Mouse (Mus musculus) c-Kit-positive CD71-positive TER-119-positive erythroid progenitor cells, embryonic 14.5 days (primary cell): ENCODE measurements around the gene 6430571L13Rik.
A peak's percentile ranks its signal among the peaks of the same experiment; 100 is the strongest.

Experiments
- DNase-seq: peaks from one replicate; pipeline ENCODE4 v3.0.0-alpha.2; 2013; ENCODE audit warnings: low spot score

The 6430571L13Rik gene

GRCm38 (mm10) chr9:107386722-107387121 lies 46.3 kb downstream of the 6430571L13Rik start:
- no peak for DNase-seq

- no peak for DNase-seq
These were observed 47.3 kb downstream of the 6430571L13Rik start for GRCm38 (mm10) chr9:107387708-107388107.

- DNase-seq: no peak
These were observed 47.9 kb downstream of the 6430571L13Rik start for GRCm38 (mm10) chr9:107388263-107388662.

GRCm38 (mm10) chr9:107396397-107396796 lies 56.0 kb downstream of the 6430571L13Rik start:
- peak; percentile 29 for DNase-seq

DNA sequence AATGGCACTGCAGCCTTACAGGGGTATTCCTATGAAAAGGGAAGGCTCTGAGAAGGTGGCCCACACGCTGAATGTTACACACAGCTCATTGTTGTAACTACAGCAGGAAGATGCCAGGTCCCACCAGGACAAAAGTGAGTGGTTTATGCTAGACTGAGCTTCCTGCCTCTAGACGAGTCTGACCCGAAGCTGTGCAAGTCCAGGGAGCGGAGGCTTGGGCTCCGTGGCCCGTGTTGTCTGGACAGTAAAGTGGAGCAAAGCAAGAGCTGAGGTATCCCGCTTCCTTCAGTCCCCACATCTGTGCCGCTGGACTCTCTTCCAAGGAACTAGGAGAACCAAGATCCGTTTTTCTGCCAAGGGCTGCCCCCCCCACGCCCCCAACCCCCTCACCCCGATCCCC lies 58.6 kb downstream of the 6430571L13Rik start:
- no peak for DNase-seq

GRCm38 (mm10) chr9:107399491-107399971 lies 59.1 kb downstream of the 6430571L13Rik start, which contains the start of gene Cacna2d2:
Gene Cacna2d2 (plus strand): TSS chr9:107399612.
- no peak for DNase-seq

- DNase-seq: no peak
These were observed 59.7 kb downstream of the 6430571L13Rik start for GRCm38 (mm10) chr9:107400060-107400511.

DNA sequence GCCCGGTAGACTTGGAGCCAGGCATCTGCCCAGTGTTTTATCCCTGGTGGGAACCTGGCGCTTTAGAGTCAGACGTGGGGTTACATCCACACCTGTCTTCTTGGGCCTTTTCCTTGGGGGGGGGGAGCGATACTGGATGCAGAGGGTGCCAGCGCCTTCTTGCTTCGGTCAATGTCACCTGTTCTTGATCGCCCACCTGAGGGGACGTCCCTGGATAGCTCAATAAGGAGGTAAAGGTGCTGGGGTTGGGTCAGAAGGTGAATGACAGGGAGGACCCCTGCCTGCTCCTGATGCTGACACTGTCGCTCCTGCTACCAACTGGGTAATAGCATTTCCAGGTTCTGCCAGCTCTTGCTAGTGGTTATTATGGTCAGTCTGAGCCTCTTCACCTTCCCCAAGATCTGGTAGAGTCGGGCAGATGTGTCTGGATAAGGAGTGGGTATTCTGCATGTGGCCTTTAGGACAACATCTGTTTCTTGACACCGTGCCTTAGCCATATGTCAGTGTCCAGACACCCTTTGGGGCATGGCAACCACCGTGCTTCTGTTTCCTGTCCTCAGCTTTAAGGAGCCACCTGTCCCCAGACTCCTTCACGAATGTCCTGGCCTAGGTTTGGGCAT lies 60.4 kb downstream of the 6430571L13Rik start:
- no peak for DNase-seq
